In the genomic region with DNA sequence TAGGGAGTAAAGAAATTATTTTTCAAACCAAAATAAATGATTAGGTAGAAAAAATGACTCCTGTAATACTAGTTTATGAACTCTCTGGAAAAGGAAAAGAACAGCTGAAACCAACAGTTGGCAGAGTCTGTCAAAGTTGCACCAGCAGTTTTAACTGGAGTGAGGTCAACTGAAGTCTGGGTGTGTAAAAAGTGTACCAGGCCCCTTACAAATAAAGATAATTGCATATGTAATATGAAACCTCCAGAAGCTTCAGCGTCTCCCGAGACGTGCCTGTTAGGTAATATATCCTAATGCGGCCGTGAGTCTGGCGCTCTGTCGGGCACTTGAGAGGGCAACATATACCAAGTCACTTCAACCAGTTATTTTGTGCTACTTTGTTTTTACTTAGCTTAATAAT, we compare ENCODE assay signal across 11 mouse cellular contexts. TPM values are rescaled to one million over a fixed set of nuclear protein-coding genes. Genes with fewer than 3 reads are reported as not detected.
DNase-seq lines count a peak whose midpoint lies in the region; ATAC-seq and TF ChIP-seq lines count a peak whose summit lies in the region.
"Had no signal": no experiment of that assay in that cellular context is flagged by ENCODE, and none has a peak within 500 bp of the region (broad histone marks: within the 10 kb centered on the region; RNA-seq: fewer than 3 reads in every experiment).

No protein-coding gene starts in this region.

- peak; percentile 21 for DNase-seq in embryo, embryonic 10 days (ENCODE audit: low spot score)
- DNase-seq in embryo, embryonic 9.5 days (ENCODE audit: extremely low spot score), result no peak
- no peak for DNase-seq in midbrain, embryonic 10.5 days (ENCODE audit: low spot score)
- peak; percentile 25 for DNase-seq in limb, embryonic 11.5 days (ENCODE audit: low spot score)
- no peak for DNase-seq in stomach, postnatal 0 days (ENCODE audit: low spot score)
- DNase-seq in lung, adult 18-20 months, result no peak
- DNase-seq in thymus, postnatal 0 days (ENCODE audit: low spot score), result no peak
- DNase-seq: cerebellum, postnatal 36 days; liver, embryonic 13.5 days; thymus, postnatal 25 days had no signal

- H3K9ac ChIP-seq in midbrain, embryonic 12.5 days (replicated peaks), result no peak overlapping the region
- H3K9ac ChIP-seq in limb, embryonic 11.5 days (ENCODE audit: low read length), result no peak overlapping the region
- H3K9ac ChIP-seq in stomach, postnatal 0 days (ENCODE audit: low read length), result no peak overlapping the region

- TF ChIP-seq EP300 in stomach, postnatal 0 days (optimal IDR thresholded peaks at IDR 0.05), result no peak

- no peaks in the 10 kb centered on the region for H3K27me3 ChIP-seq in midbrain, embryonic 12.5 days
- no peaks in the 10 kb centered on the region for H3K27me3 ChIP-seq in midbrain, embryonic 10.5 days (ENCODE audit: low read depth, poor library complexity, severe bottlenecking)
- H3K27me3 ChIP-seq in limb, embryonic 11.5 days (ENCODE audit: control insufficient read depth, insufficient read depth, low read length), result no peaks in the 10 kb centered on the region
- no peaks in the 10 kb centered on the region for H3K27me3 ChIP-seq in stomach, postnatal 0 days (ENCODE audit: control insufficient read depth, insufficient read depth, low read length)
- H3K27me3 ChIP-seq: liver, embryonic 13.5 days had no signal

- ATAC-seq in midbrain, embryonic 12.5 days (ENCODE audit: low FRiP score, low read depth), result no peak
- no peak for ATAC-seq in limb, embryonic 11.5 days (ENCODE audit: insufficient number of reproducible peaks, low FRiP score, low TSS enrichment, low read depth)
- no peak for ATAC-seq in stomach, postnatal 0 days (ENCODE audit: low FRiP score, low TSS enrichment)

- 71% methylated on average over 7 of the region's 7 CpGs for WGBS in midbrain, embryonic 12.5 days
- 78% methylated on average over 7 of the region's 7 CpGs for WGBS in midbrain, embryonic 10.5 days
- WGBS in limb, embryonic 11.5 days, result 17% methylated on average over 7 of the region's 7 CpGs
- 36% methylated on average over 7 of the region's 7 CpGs for WGBS in stomach, postnatal 0 days

- no peak overlapping the region for H3K27ac ChIP-seq in midbrain, embryonic 12.5 days (replicated peaks)
- no peak overlapping the region for H3K27ac ChIP-seq in midbrain, embryonic 10.5 days (replicated peaks)
- no peak overlapping the region for H3K27ac ChIP-seq in limb, embryonic 11.5 days (replicated peaks; ENCODE audit: low read depth, low read length)
- H3K27ac ChIP-seq in stomach, postnatal 0 days (replicated peaks), result no peak overlapping the region
- H3K27ac ChIP-seq: liver, embryonic 13.5 days had no signal

- H3K4me1 ChIP-seq in midbrain, embryonic 12.5 days, result peaks cover 22% of the 10 kb centered on the region
- H3K4me1 ChIP-seq in midbrain, embryonic 10.5 days, result peaks cover 49% of the 10 kb centered on the region
- H3K4me1 ChIP-seq in limb, embryonic 11.5 days (ENCODE audit: control insufficient read depth, insufficient read depth, low read length), result peaks cover 9% of the 10 kb centered on the region; the same call in 1 of the 2 replicates
- H3K4me1 ChIP-seq in stomach, postnatal 0 days (replicated peaks; ENCODE audit: control insufficient read depth, insufficient read depth), result no peaks in the 10 kb centered on the region

- no peak for TF ChIP-seq CTCF in stomach, postnatal 0 days (IDR thresholded peaks at IDR 0.05; ENCODE audit: low read depth)

- no peaks in the 10 kb centered on the region for H3K36me3 ChIP-seq in midbrain, embryonic 12.5 days
- no peaks in the 10 kb centered on the region for H3K36me3 ChIP-seq in midbrain, embryonic 10.5 days
- H3K36me3 ChIP-seq in limb, embryonic 11.5 days (ENCODE audit: control insufficient read depth, insufficient read depth, low read length), result no peaks in the 10 kb centered on the region
- H3K36me3 ChIP-seq in stomach, postnatal 0 days (ENCODE audit: control insufficient read depth, insufficient read depth, low read length), result no peaks in the 10 kb centered on the region
- H3K36me3 ChIP-seq: liver, embryonic 13.5 days had no signal

- no peaks in the 10 kb centered on the region for H3K9me3 ChIP-seq in midbrain, embryonic 12.5 days
- H3K9me3 ChIP-seq in midbrain, embryonic 10.5 days (replicated peaks), result no peaks in the 10 kb centered on the region
- H3K9me3 ChIP-seq in limb, embryonic 11.5 days (ENCODE audit: control insufficient read depth, low read length), result no peaks in the 10 kb centered on the region
- no peaks in the 10 kb centered on the region for H3K9me3 ChIP-seq in stomach, postnatal 0 days (ENCODE audit: control insufficient read depth, low read length)
- H3K9me3 ChIP-seq: liver, embryonic 13.5 days had no signal

- H3K4me3 ChIP-seq in midbrain, embryonic 12.5 days, result no peak overlapping the region
- no peak overlapping the region for H3K4me3 ChIP-seq in midbrain, embryonic 10.5 days
- no peak overlapping the region for H3K4me3 ChIP-seq in limb, embryonic 11.5 days (ENCODE audit: low read depth, low read length)
- no peak overlapping the region for H3K4me3 ChIP-seq in stomach, postnatal 0 days (ENCODE audit: low read depth, low read length)
- H3K4me3 ChIP-seq: liver, embryonic 13.5 days had no signal

- H3K4me2 ChIP-seq in midbrain, embryonic 12.5 days (replicated peaks), result peak overlapping the region; percentile 19; the same call in 1 of the 2 replicates
- H3K4me2 ChIP-seq in limb, embryonic 11.5 days (ENCODE audit: low read depth, severe bottlenecking), result peak overlapping the region; percentile 24; the same call in 1 of the 2 replicates
- 0 out of 2 replicates have a peak overlapping the region, but pooled peaks have one; percentile 6 for H3K4me2 ChIP-seq in stomach, postnatal 0 days (replicated peaks; ENCODE audit: low read depth)
- H3K4me2 ChIP-seq: liver, embryonic 13.5 days had no signal

RNA-seq across cellular contexts. Expression of gene Homer1, which starts 8.3 kb away (rescaled TPM):
- polyA plus RNA-seq in midbrain, embryonic 12.5 days (2016; fragmentation: Nextera tagmentation; extraction: Ambion mirVana), result 14.9 and 16.9 TPM in 2 replicates
- polyA plus RNA-seq in midbrain, embryonic 10.5 days (2016; fragmentation: Nextera tagmentation; extraction: Ambion mirVana), result 7.4 and 7.8 TPM in 2 replicates
- polyA plus RNA-seq in limb, embryonic 11.5 days (2014; fragmentation: Nextera tagmentation; extraction: Ambion mirVana), result 12.4 and 13.7 TPM in 2 replicates
- polyA plus RNA-seq in stomach, postnatal 0 days (2015; fragmentation: Nextera tagmentation; extraction: Ambion mirVana), result 2.2 and 2.4 TPM in 2 replicates
- 1.8 and 2.0 TPM in 2 replicates for polyA plus RNA-seq in thymus, postnatal 0 days (2015; fragmentation: Nextera tagmentation; extraction: Ambion mirVana)

Comparison
In these comparisons a context has a peak if more than half of its experiments do, and no peak if none do; other contexts are left out.
1. DNase-seq: peak in embryo, embryonic 10 days (single experiment) and limb, embryonic 11.5 days (single experiment); none in embryo, embryonic 9.5 days (single experiment), midbrain, embryonic 10.5 days (single experiment), stomach, postnatal 0 days (single experiment), lung, adult 18-20 months (0 of 2) and thymus, postnatal 0 days (single experiment).
2. Peak in every context shown above with its lines, with median percentiles within 50 percentile points of each other: H3K4me2 ChIP-seq.